ENCODE assay signal across 20 mouse cellular contexts in genomic region chr6:92038158-92038557, GRCm38 (mm10). TPM values are rescaled to one million over a fixed set of nuclear protein-coding genes. Genes with fewer than 3 reads are reported as not detected.
DNase-seq lines count a peak whose midpoint lies in the region; ATAC-seq and TF ChIP-seq lines count a peak whose summit lies in the region.
"Had no signal": no experiment of that assay in that cellular context is flagged by ENCODE, and none has a peak within 500 bp of the region (broad histone marks: within the 10 kb centered on the region; RNA-seq: fewer than 3 reads in every experiment).

No protein-coding gene starts in this region.

- H3K27ac ChIP-seq in heart, embryonic 11.5 days (ENCODE audit: low read depth, low read length) = no peak overlapping the region
- no peak overlapping the region for H3K27ac ChIP-seq in lung, postnatal 0 days (ENCODE audit: low read length)
- no peak overlapping the region for H3K27ac ChIP-seq in stomach, postnatal 0 days (replicated peaks)
- H3K27ac ChIP-seq: embryonic facial prominence, embryonic 12.5 days; forebrain, embryonic 13.5 days; heart, embryonic 13.5 days; limb, embryonic 13.5 days; liver, embryonic 13.5 days had no signal

- no peak overlapping the region for H3K9ac ChIP-seq in heart, embryonic 11.5 days (ENCODE audit: low read depth, low read length)
- no peak overlapping the region for H3K9ac ChIP-seq in lung, postnatal 0 days (replicated peaks; ENCODE audit: low read depth)
- no peak overlapping the region for H3K9ac ChIP-seq in stomach, postnatal 0 days (ENCODE audit: low read length)
- H3K9ac ChIP-seq: embryonic facial prominence, embryonic 12.5 days; forebrain, embryonic 13.5 days; heart, embryonic 13.5 days; limb, embryonic 13.5 days; liver, embryonic 13.5 days had no signal

- no peak overlapping the region for H3K4me2 ChIP-seq in heart, embryonic 11.5 days
- H3K4me2 ChIP-seq in lung, postnatal 0 days (replicated peaks; ENCODE audit: low read depth, low read length) = no peak overlapping the region
- H3K4me2 ChIP-seq in stomach, postnatal 0 days (replicated peaks; ENCODE audit: low read depth) = no peak overlapping the region
- H3K4me2 ChIP-seq: embryonic facial prominence, embryonic 12.5 days; forebrain, embryonic 13.5 days; heart, embryonic 13.5 days; limb, embryonic 13.5 days; liver, embryonic 13.5 days had no signal

- 65% methylated on average over 3 of the region's 3 CpGs for WGBS in heart, embryonic 11.5 days (ENCODE audit: insufficient replicate concordance)
- WGBS in lung, postnatal 0 days = 29% methylated on average over 3 of the region's 3 CpGs
- WGBS in stomach, postnatal 0 days = 29% methylated on average over 3 of the region's 3 CpGs

- DNase-seq in heart, adult 11 months = peak; percentile 94
- DNase-seq in kidney, postnatal 25 days = peak; percentile 33 to 53
- no peak for DNase-seq in kidney, adult 8-10 months
- peak; percentile 43 for DNase-seq in adrenal gland, postnatal 25 days
- peak; percentile 38 for DNase-seq in lung, postnatal 0 days (ENCODE audit: low spot score)
- no peak for DNase-seq in stomach, postnatal 0 days (ENCODE audit: low spot score)
- DNase-seq: cerebellum, adult 8-10 months; heart, postnatal 4 days; layer of hippocampus, postnatal 36 days; liver, embryonic 13.5 days; thymus, postnatal 14 days had no signal

- H3K4me3 ChIP-seq in heart, embryonic 11.5 days (ENCODE audit: low read depth, low read length) = no peak overlapping the region
- H3K4me3 ChIP-seq in lung, postnatal 0 days (ENCODE audit: low read depth, low read length) = no peak overlapping the region
- no peak overlapping the region for H3K4me3 ChIP-seq in stomach, postnatal 0 days (ENCODE audit: low read depth, low read length)
- H3K4me3 ChIP-seq: embryonic facial prominence, embryonic 12.5 days; erythroblast, embryonic 14.5 days; forebrain, embryonic 13.5 days; heart, embryonic 13.5 days; limb, embryonic 13.5 days; liver, embryonic 13.5 days had no signal

- H3K9me3 ChIP-seq in heart, embryonic 11.5 days (replicated peaks; ENCODE audit: control insufficient read depth, low read length) = no peaks in the 10 kb centered on the region
- no peaks in the 10 kb centered on the region for H3K9me3 ChIP-seq in lung, postnatal 0 days (ENCODE audit: low read length)
- H3K9me3 ChIP-seq in stomach, postnatal 0 days (ENCODE audit: control insufficient read depth, low read length) = no peaks in the 10 kb centered on the region
- H3K9me3 ChIP-seq: embryonic facial prominence, embryonic 12.5 days; forebrain, embryonic 13.5 days; heart, embryonic 13.5 days; limb, embryonic 13.5 days; liver, embryonic 13.5 days had no signal

- H3K36me3 ChIP-seq in heart, embryonic 11.5 days (ENCODE audit: control insufficient read depth, insufficient read depth, low read length) = no peaks in the 10 kb centered on the region
- H3K36me3 ChIP-seq in lung, postnatal 0 days (ENCODE audit: insufficient read depth, low read length) = no peaks in the 10 kb centered on the region
- no peaks in the 10 kb centered on the region for H3K36me3 ChIP-seq in stomach, postnatal 0 days (ENCODE audit: control insufficient read depth, insufficient read depth, low read length)
- H3K36me3 ChIP-seq: embryonic facial prominence, embryonic 12.5 days; heart, embryonic 13.5 days; limb, embryonic 13.5 days; liver, embryonic 13.5 days had no signal

- TF ChIP-seq CTCF in lung, postnatal 0 days (IDR thresholded peaks at IDR 0.05) = no peak
- TF ChIP-seq CTCF in stomach, postnatal 0 days (IDR thresholded peaks at IDR 0.05; ENCODE audit: low read depth) = no peak

- no peaks in the 10 kb centered on the region for H3K27me3 ChIP-seq in heart, embryonic 11.5 days (ENCODE audit: control insufficient read depth, insufficient read depth, low read length)
- no peaks in the 10 kb centered on the region for H3K27me3 ChIP-seq in lung, postnatal 0 days (replicated peaks; ENCODE audit: insufficient read depth, low read length)
- no peaks in the 10 kb centered on the region for H3K27me3 ChIP-seq in stomach, postnatal 0 days (ENCODE audit: control insufficient read depth, insufficient read depth, low read length)
- H3K27me3 ChIP-seq: embryonic facial prominence, embryonic 12.5 days; forebrain, embryonic 13.5 days; limb, embryonic 13.5 days; liver, embryonic 13.5 days had no signal

- peaks cover 18% of the 10 kb centered on the region for H3K4me1 ChIP-seq in heart, embryonic 11.5 days (ENCODE audit: control insufficient read depth, insufficient read depth, low read length)
- peaks cover 35% of the 10 kb centered on the region; the same call in 1 of the 2 replicates for H3K4me1 ChIP-seq in lung, postnatal 0 days (ENCODE audit: insufficient read depth, low read depth, low read length)
- H3K4me1 ChIP-seq in stomach, postnatal 0 days (replicated peaks; ENCODE audit: control insufficient read depth, insufficient read depth) = peaks cover 9% of the 10 kb centered on the region

- 0 out of 2 replicates have a peak, but pooled peaks have one; percentile 30 for TF ChIP-seq EP300 in lung, postnatal 0 days (IDR thresholded peaks at IDR 0.05)
- TF ChIP-seq EP300 in stomach, postnatal 0 days (optimal IDR thresholded peaks at IDR 0.05) = no peak

- no peak for ATAC-seq in heart, embryonic 11.5 days (replicated peaks; ENCODE audit: insufficient number of reproducible peaks, low FRiP score, low TSS enrichment)
- no peak for ATAC-seq in lung, postnatal 0 days
- ATAC-seq in stomach, postnatal 0 days (ENCODE audit: low FRiP score, low TSS enrichment) = no peak; the same call in 1 of the 2 replicates
- ATAC-seq: forebrain, embryonic 13.5 days; hindbrain, embryonic 16.5 days; intestine, postnatal 0 days had no signal

RNA-seq across cellular contexts. Expression of gene Nr2c2, which starts 53.0 kb away (rescaled TPM):
- 16.4 and 16.9 TPM in 2 replicates for polyA plus RNA-seq in heart, embryonic 11.5 days (2014; fragmentation: Nextera tagmentation; extraction: Ambion mirVana)
- total RNA-seq in adrenal gland, postnatal 25 days (2021) = 44.1 and 49.9 TPM in 2 replicates
- 14.7 and 15.7 TPM in 2 replicates for polyA plus RNA-seq in lung, postnatal 0 days (2015; fragmentation: Nextera tagmentation; extraction: Ambion mirVana)
- polyA plus RNA-seq in stomach, postnatal 0 days (2015; fragmentation: Nextera tagmentation; extraction: Ambion mirVana) = 6.9 and 9.0 TPM in 2 replicates

RNA-seq across cellular contexts. Expression of gene Fgd5, which starts 59.5 kb away (rescaled TPM):
- 9.1 and 10.2 TPM in 2 replicates for polyA plus RNA-seq in heart, embryonic 11.5 days (2014; fragmentation: Nextera tagmentation; extraction: Ambion mirVana)
- 14.5 and 15.1 TPM in 2 replicates for total RNA-seq in adrenal gland, postnatal 25 days (2021)
- 19.2 and 22.1 TPM in 2 replicates for polyA plus RNA-seq in lung, postnatal 0 days (2015; fragmentation: Nextera tagmentation; extraction: Ambion mirVana)
- polyA plus RNA-seq in stomach, postnatal 0 days (2015; fragmentation: Nextera tagmentation; extraction: Ambion mirVana) = 2.5 and 2.7 TPM in 2 replicates
- polyA plus RNA-seq: C2C12 had no signal

Comparison
In these comparisons a context has a peak if more than half of its experiments do, and no peak if none do; other contexts are left out.
1. DNase-seq: peak in heart, adult 11 months (single experiment), kidney, postnatal 25 days (2 of 2), adrenal gland, postnatal 25 days (single experiment) and lung, postnatal 0 days (single experiment); none in kidney, adult 8-10 months (0 of 2) and stomach, postnatal 0 days (single experiment).